Mouse (Mus musculus): ENCODE results near the gene Ndufa1. TPM values are rescaled to one million over a fixed set of nuclear protein-coding genes. Genes with fewer than 3 reads are reported as not detected.
"Not testable (repeated sequence)": the region's sequence is repeated elsewhere in the genome, so short reads cannot be mapped to it uniquely, and the experiment has no call there.

Gene Ndufa1
- polyA plus RNA-seq (2015; fragmentation: Nextera tagmentation; extraction: Ambion mirVana): 499 and 510 TPM in 2 replicates

- H3K27ac ChIP-seq: peak within 1 kb of the TSS; percentile 48; the same call in 1 of the 2 replicates
- 0 out of 2 replicates have a peak, but pooled peaks cover 3% of the 10 kb centered on the region for H3K36me3 ChIP-seq (ENCODE audit: poor library complexity, severe bottlenecking)
- 20% methylated on average over 61 of the region's 63 CpGs for WGBS
- ATAC-seq: peak; percentile 93
- H3K4me3 ChIP-seq: peak within 1 kb of the TSS; percentile 53
- H3K4me2 ChIP-seq: peak within 1 kb of the TSS; percentile 63
- H3K27me3 ChIP-seq: no peaks in the 10 kb centered on the region
- H3K9ac ChIP-seq: peak within 1 kb of the TSS; percentile 65
- peaks cover 3% of the 10 kb centered on the region; the same call in 1 of the 2 replicates for H3K4me1 ChIP-seq
- no peaks in the 10 kb centered on the region for H3K9me3 ChIP-seq (replicated peaks)
These were observed at the start of gene Ndufa1, which contains the start of gene Rnf113a1 for GRCm38 (mm10) chrX:37191105-37191743. TSS of gene Ndufa1 (minus strand) at chrX:37191163. TSS of gene Rnf113a1 (plus strand) at chrX:37191245.

DNA sequence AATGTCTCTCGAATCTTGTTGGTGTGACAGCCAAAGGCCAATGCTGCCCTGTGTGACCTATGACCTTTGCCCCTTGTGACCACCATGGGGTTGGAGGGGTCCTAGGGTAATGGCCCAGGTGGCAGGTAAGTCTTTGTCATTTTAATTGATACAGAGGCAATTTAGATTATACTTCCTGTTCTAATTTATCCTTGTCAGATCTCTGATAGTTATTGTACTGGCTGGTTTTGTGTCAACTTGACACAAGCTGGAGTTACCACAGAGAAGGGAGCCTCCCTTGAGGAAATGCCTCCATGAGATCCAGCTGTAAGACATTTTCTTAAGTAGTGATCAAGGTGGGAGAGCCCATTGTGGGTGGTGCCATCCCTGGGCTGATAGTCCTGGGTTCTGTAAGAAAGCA lies 31.2 kb upstream of the Ndufa1 start, which contains the start of gene Rhox1:
Rhox1 (minus strand) TSS at position 101 of the 400 bp plus-strand sequence.
- 80% methylated on average over 1 of the region's 1 CpGs for WGBS
- H3K4me1 ChIP-seq; H3K9ac ChIP-seq; H3K9me3 ChIP-seq (replicated peaks); H3K27ac ChIP-seq; H3K27me3 ChIP-seq; H3K4me3 ChIP-seq; H3K36me3 ChIP-seq (ENCODE audit: poor library complexity, severe bottlenecking); H3K4me2 ChIP-seq; ATAC-seq: not testable (repeated sequence)

- no peak within 1 kb of the TSS for H3K27ac ChIP-seq
- H3K36me3 ChIP-seq (ENCODE audit: poor library complexity, severe bottlenecking): no peaks in the 10 kb centered on the region
- H3K4me3 ChIP-seq: no peak within 1 kb of the TSS
- WGBS: 90% methylated on average over 10 of the region's 10 CpGs
- ATAC-seq: no peak
- H3K4me2 ChIP-seq: no peak within 1 kb of the TSS
- no peaks in the 10 kb centered on the region for H3K4me1 ChIP-seq
- no peaks in the 10 kb centered on the region for H3K9me3 ChIP-seq (replicated peaks)
- H3K9ac ChIP-seq: no peak within 1 kb of the TSS
- H3K27me3 ChIP-seq: no peaks in the 10 kb centered on the region
These were observed 20.0 kb upstream of the Ndufa1 start, which contains the start of gene Gm9 for GRCm38 (mm10) chrX:37210941-37211340. TSS of gene Gm9 (minus strand) at chrX:37211041.

GRCm38 (mm10) chrX:37198676-37199075 lies 7.7 kb upstream of the Ndufa1 start:
- H3K4me3 ChIP-seq: no peak overlapping the region
- no peaks in the 10 kb centered on the region for H3K27me3 ChIP-seq
- no peak for ATAC-seq
- H3K36me3 ChIP-seq (ENCODE audit: poor library complexity, severe bottlenecking): no peaks in the 10 kb centered on the region
- 74% methylated on average over 8 of the region's 8 CpGs for WGBS
- H3K27ac ChIP-seq: no peak overlapping the region
- H3K9me3 ChIP-seq (replicated peaks): no peaks in the 10 kb centered on the region
- H3K9ac ChIP-seq: no peak overlapping the region
- no peak overlapping the region for H3K4me2 ChIP-seq
- no peaks in the 10 kb centered on the region for H3K4me1 ChIP-seq

- peak; percentile 46 for ATAC-seq
- H3K27me3 ChIP-seq: no peaks in the 10 kb centered on the region
- whole genome bisulfite sequencing: 20% methylated on average over 28 of the region's 28 CpGs
- H3K9ac ChIP-seq: peak overlapping the region; percentile 65
- H3K36me3 ChIP-seq (ENCODE audit: poor library complexity, severe bottlenecking): 0 out of 2 replicates have a peak, but pooled peaks cover 3% of the 10 kb centered on the region
- H3K4me2 ChIP-seq: peak overlapping the region; percentile 63
- peak overlapping the region; percentile 53 for H3K4me3 ChIP-seq
- H3K4me1 ChIP-seq: peaks cover 3% of the 10 kb centered on the region; the same call in 1 of the 2 replicates
- no peaks in the 10 kb centered on the region for H3K9me3 ChIP-seq (replicated peaks)
- peak overlapping the region; percentile 48; the same call in 1 of the 2 replicates for H3K27ac ChIP-seq
These were observed 899 bp upstream of the Ndufa1 start for GRCm38 (mm10) chrX:37191744-37192379.

- peak overlapping the region; percentile 53 for H3K4me3 ChIP-seq
- no peak for ATAC-seq
- H3K9me3 ChIP-seq (replicated peaks): no peaks in the 10 kb centered on the region
- H3K4me2 ChIP-seq: peak overlapping the region; percentile 63
- peaks cover 3% of the 10 kb centered on the region; the same call in 1 of the 2 replicates for H3K4me1 ChIP-seq
- no peaks in the 10 kb centered on the region for H3K27me3 ChIP-seq
- H3K9ac ChIP-seq: peak overlapping the region; percentile 65
- H3K36me3 ChIP-seq (ENCODE audit: poor library complexity, severe bottlenecking): 0 out of 2 replicates have a peak, but pooled peaks cover 3% of the 10 kb centered on the region
- WGBS: 15% methylated on average over 19 of the region's 20 CpGs
- H3K27ac ChIP-seq: no peak overlapping the region
These were observed 233 bp downstream of the Ndufa1 start for GRCm38 (mm10) chrX:37190755-37191104.

GRCm38 (mm10) chrX:37184401-37184800 lies 6.6 kb downstream of the Ndufa1 start:
- not testable (repeated sequence) for H3K36me3 ChIP-seq (ENCODE audit: poor library complexity, severe bottlenecking); H3K27me3 ChIP-seq; H3K27ac ChIP-seq; H3K4me2 ChIP-seq; H3K4me3 ChIP-seq; H3K4me1 ChIP-seq; H3K9ac ChIP-seq; ATAC-seq; H3K9me3 ChIP-seq (replicated peaks)
- WGBS: 62% methylated on average over 6 of the region's 8 CpGs

DNA sequence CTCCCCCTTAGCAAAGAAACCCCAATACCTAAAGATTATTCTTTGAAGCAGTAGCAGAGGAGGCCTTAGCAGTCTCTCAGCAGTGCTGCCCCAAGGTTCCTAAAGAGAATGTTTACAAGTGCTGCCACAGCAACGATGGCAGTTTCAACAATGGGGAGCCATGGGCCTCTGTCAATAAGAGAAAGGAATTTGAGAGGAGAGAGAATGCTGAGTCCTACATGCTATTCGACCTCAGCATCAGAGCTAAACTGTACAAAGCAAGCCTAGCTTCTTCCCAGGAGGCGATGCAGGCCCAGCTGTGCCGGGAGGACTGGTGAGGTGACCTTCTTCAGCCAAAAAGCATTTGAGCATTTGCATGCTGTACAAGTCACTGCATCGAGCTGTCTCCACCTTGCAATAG lies 22.2 kb downstream of the Ndufa1 start, which contains the start of gene Akap14:
Akap14 (minus strand) TSS at position 101 of the 400 bp plus-strand sequence.
- Histone ChIP-seq H3K27me3 (no peaks in the 10 kb centered on the region), H3K36me3 (ENCODE audit: poor library complexity, severe bottlenecking) (no peaks in the 10 kb centered on the region), H3K9me3 (replicated peaks) (no peaks in the 10 kb centered on the region), H3K4me1 (no peaks in the 10 kb centered on the region), H3K4me2 (no peak within 1 kb of the TSS), H3K9ac (no peak within 1 kb of the TSS), H3K4me3 (no peak within 1 kb of the TSS), H3K27ac (no peak within 1 kb of the TSS)
- ATAC-seq: no peak
- WGBS: 40% methylated on average over 5 of the region's 5 CpGs

GRCm38 (mm10) chrX:37167085-37167484 lies 23.9 kb downstream of the Ndufa1 start:
- Histone ChIP-seq H3K36me3 (ENCODE audit: poor library complexity, severe bottlenecking) (no peaks in the 10 kb centered on the region), H3K27me3 (no peaks in the 10 kb centered on the region), H3K9ac (no peak overlapping the region), H3K4me2 (no peak overlapping the region), H3K27ac (no peak overlapping the region), H3K4me3 (no peak overlapping the region), H3K4me1 (no peaks in the 10 kb centered on the region), H3K9me3 (replicated peaks) (no peaks in the 10 kb centered on the region)
- no peak for ATAC-seq
- WGBS: 34% methylated on average over 3 of the region's 3 CpGs

DNA sequence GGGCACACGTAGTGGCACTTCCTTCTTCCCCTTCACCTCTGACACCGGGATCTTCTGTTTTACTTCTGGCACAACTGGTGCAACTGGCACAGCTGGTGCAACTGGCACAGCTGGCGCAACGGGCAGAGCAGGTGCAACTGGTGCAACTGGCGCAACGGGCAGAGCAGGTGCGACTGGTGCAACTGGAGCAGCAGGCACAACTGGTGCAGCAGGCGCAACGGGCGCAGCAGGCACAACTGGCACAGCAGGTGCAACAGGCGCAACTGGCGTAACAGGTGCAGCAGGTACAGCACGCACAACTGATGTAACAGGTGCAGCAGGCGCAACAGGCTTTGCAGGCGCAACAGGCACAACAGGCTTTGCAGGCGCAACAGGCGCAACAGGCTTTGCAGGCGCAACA lies 27.8 kb downstream of the Ndufa1 start:
- WGBS: 76% methylated on average over 18 of the region's 18 CpGs
- H3K27ac ChIP-seq: no peak overlapping the region
- ATAC-seq: no peak
- H3K4me1 ChIP-seq: no peaks in the 10 kb centered on the region
- no peak overlapping the region for H3K4me2 ChIP-seq
- no peaks in the 10 kb centered on the region for H3K36me3 ChIP-seq (ENCODE audit: poor library complexity, severe bottlenecking)
- H3K4me3 ChIP-seq: no peak overlapping the region
- no peaks in the 10 kb centered on the region for H3K27me3 ChIP-seq
- H3K9me3 ChIP-seq (replicated peaks): no peaks in the 10 kb centered on the region
- H3K9ac ChIP-seq: no peak overlapping the region

DNA sequence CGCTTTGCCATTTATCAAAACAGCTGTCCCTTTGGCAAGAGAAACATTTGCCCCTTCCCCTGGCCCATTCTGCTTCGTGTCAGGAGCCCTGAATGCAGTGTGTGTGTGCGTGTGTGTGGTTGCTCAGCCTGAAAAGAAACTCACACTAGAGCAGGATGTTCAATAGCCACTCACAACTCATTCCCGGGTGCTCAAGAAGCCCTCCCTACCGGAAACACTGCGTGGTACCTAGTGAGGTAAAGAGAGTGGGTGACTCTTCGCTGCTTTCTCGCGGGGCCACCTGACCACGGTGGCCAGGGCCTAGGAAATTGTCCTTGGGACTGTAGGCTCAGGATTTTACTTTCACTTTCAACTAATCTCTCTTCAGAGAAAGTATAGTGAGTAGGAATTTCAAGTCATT lies 29.8 kb downstream of the Ndufa1 start:
- Histone ChIP-seq H3K4me2 (no peak overlapping the region), H3K9ac (no peak overlapping the region), H3K9me3 (replicated peaks) (no peaks in the 10 kb centered on the region), H3K27me3 (no peaks in the 10 kb centered on the region), H3K4me3 (no peak overlapping the region), H3K4me1 (no peaks in the 10 kb centered on the region), H3K36me3 (ENCODE audit: poor library complexity, severe bottlenecking) (peaks cover 4% of the 10 kb centered on the region; the same call in 1 of the 2 replicates), H3K27ac (no peak overlapping the region)
- 81% methylated on average over 10 of the region's 10 CpGs for WGBS
- no peak for ATAC-seq

- Histone ChIP-seq H3K9me3 (replicated peaks) (no peaks in the 10 kb centered on the region), H3K27ac (no peak overlapping the region), H3K4me3 (no peak overlapping the region), H3K4me2 (no peak overlapping the region), H3K36me3 (ENCODE audit: poor library complexity, severe bottlenecking) (peaks cover 19% of the 10 kb centered on the region), H3K27me3 (no peaks in the 10 kb centered on the region), H3K4me1 (no peaks in the 10 kb centered on the region), H3K9ac (no peak overlapping the region)
- ATAC-seq: no peak
- WGBS: 58% methylated on average over 4 of the region's 4 CpGs
These were observed 33.1 kb downstream of the Ndufa1 start for GRCm38 (mm10) chrX:37157839-37158238.

Data from forebrain, embryonic 13.5 days (tissue).